Mouse (Mus musculus) heart, postnatal 10 days (tissue): ENCODE data around the gene Slc44a2. TPM values are rescaled to one million over a fixed set of nuclear protein-coding genes. Genes with fewer than 3 reads are reported as not detected.
"Not testable (repeated sequence)": the region's sequence is repeated elsewhere in the genome, so short reads cannot be mapped to it uniquely, and the experiment has no call there.

Source experiments
- DNase-seq, 2 experiments: peaks; one replicate each; pipeline ENCODE4 v3.0.0; 2021
- intact Hi-C: fragments of 180-260 bp; cut with DNase I; formaldehyde crosslinking; loops from one replicate; pipeline ENCODE4 v1.15.1; 2025
- total RNA-seq, 2 experiments: library from RNA; stranded (reverse); gene quantifications; 2 replicates each; pipeline ENCODE4 v1.2.3; 2021

Gene Slc44a2
- 10 to 100 TPM; 86.7 to 95.4 TPM for total RNA-seq

DNA sequence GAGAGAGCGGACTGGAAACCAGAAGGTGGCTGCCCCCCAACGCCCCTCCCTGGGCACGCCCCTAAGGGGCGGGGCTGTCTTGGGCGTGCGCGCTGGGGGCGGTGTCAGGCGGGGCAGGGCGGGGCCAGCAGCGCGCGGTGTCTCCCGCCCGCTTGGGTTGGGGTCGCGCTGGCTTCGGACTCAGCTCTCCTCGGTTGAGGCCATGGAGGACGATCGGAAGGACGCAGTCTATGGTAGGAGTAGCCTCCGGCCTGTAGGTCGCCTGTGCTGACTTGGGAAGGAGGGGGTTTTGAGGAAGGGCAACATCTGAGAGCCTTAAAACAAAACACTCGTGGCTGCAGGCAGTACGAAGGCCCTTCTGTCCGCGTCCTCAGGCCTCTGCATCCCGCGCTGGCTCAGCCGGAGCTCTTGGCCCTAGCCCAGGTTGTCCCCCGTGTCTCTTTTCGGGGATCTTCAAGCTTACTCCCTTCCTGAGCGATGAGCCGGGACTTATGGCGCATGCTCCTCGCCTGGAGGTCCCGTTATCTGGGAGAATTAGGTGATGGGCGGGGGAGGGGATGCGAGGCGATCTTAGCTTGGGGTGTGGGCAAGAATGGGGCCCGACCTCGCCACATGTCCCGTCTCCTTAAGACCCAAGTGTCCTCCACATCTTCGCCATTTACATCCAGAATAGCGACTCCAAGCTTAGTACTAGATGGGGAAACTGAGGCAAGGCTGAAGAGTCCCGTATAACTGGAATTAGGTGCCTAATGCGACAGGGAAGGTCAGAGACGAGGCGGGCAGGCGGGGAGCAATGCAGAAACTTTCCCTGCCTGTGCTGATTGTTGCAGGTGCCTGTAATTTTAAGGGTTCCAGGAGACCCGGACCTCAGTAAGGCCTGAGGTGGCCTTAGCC is at the start of gene Slc44a2:
Gene Slc44a2 (plus strand): TSS at position 80 of the 894 bp plus-strand sequence.
- intact Hi-C loops = loop anchor here (2.0 kb wide), 1 partner anchor 16 kb away; no protein-coding TSS in a partner anchor
- peak; percentile 91 to 92 for DNase-seq

DNA sequence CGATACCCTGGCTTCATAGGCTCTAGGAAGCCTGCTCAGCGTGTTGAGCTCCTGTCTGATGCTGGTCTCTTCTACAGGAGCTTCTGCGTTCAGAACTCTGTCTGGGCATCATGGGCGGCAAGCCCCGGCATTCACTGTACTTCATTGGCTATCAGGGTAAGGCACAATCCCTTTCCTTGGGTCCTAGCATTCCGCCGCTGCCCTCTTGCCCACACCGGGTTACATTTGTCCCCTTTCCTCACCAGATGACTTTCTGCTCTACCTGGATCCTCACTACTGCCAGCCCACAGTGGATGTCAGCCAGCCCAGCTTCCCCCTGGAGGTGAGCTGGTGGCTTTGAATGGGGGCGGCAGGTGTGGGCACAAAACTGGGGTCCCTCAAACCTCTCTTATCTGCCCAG is 48.1 kb upstream of the Slc44a2 start:
- intact Hi-C loops = no loop called here
- no peak for DNase-seq

DNA sequence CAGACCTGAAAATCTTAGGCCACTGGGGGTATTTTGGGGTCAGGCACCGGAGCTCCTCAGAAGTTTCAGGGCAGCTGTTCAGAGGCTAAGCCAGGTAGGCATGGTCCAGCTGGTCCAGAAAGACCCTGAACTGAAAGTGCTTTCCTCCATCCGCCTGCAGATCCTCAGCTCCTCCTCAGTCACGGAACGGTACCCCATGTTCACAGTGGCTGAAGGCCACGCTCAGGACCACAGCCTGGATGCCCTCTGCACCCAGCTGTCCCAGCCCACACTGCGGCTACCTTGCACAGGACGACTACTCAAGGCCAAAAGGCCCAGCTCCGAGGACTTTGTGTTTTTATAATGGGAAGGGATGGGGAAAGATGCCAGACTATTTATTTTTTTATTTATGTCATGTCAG is 47.4 kb upstream of the Slc44a2 start:
- intact Hi-C loops = no loop called here

DNA sequence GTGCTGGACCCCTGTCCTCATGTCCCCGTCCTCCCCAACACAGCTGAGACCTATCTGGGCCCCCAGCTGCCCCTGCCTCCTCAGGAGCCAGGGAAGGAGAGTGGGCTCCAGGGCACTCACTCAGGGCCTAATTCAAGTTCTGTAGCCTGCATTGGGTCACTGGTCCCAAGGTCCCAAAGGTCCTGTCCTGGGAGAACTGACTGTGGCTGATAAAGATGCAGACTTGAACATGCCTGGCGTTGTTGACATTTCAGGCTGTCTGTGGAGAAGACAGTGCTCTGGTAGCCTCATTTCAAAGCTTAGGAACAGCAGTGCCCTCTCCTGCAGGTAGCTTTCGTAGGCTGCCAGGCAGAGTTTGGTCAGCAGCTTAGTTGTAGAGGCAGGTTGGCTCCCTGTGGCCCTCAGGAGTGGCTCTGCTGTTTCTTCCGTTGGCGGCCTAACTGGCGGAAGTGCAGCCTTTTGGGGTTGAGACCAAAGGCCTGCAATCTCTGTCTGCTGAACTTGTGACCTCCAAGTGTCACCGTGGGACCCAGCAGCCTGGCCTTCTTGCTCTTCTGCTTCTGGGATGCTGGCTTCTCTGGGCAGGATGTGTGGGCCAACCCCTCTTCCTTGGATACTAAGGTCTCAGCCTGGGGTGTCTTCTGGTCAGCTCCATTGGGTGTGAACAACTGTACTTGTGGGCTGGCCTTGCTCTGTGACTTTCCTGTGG is 46.8 kb upstream of the Slc44a2 start:
- intact Hi-C loops = no loop called here

More for the DNA sequence above, 47.4 kb upstream of the Slc44a2 start:
- DNase-seq = no peak

DNA sequence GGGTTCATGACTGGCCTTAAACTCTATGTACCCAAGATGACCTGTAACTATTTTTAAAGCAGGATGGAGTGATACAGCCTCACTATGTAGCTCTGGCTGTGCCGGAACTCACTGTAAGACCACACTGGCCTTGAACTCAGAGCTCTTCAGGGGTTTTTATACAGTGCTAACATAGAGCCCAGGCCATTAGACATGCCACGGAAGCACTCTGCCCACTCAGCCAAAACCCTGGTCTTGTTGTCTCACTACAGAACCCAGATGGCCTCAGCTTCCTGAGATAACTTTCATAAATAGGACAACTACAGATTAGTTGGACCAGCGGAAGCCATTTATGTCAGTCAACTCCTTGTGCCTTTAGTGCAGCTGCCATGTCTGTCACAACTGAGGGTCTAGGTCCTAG is 46.2 kb upstream of the Slc44a2 start:
- DNase-seq = no peak
- intact Hi-C loops = no loop called here

More for the DNA sequence above, 46.8 kb upstream of the Slc44a2 start:
- DNase-seq = no peak

DNA sequence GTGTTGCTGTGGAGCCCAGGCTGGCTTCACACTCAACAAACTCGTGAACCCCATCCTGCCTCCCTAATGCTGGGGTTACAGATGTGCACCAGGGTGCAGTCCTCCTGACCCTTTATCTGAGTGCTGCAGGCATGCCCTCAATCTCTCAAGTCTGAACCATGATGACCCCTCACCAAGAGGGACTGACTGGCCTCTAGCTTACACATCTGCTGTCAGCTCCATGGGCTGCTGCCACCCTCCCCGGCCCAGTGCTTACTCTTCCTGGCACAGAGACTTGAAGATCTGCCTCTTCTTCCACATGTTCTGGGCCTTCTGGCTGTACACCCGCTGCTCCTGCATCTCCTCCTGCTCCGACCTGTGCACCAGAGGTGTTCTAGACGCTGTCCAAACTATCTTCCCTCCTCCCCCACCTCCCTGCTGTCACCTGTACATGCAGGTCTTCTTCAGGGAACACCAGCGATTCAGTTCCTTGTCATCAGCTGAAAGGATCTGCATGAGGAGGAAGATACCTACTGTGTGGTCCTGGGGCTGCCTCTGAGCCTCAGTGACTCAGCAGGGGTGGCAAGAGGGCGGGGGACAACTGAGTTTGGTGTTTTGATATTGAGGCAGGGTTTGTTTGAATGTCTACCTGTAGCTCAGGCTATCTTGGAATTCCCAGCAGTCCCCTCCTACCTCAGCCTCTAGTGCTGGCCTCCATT is 45.3 kb upstream of the Slc44a2 start:
- DNase-seq = no peak
- intact Hi-C loops = no loop called here

DNA sequence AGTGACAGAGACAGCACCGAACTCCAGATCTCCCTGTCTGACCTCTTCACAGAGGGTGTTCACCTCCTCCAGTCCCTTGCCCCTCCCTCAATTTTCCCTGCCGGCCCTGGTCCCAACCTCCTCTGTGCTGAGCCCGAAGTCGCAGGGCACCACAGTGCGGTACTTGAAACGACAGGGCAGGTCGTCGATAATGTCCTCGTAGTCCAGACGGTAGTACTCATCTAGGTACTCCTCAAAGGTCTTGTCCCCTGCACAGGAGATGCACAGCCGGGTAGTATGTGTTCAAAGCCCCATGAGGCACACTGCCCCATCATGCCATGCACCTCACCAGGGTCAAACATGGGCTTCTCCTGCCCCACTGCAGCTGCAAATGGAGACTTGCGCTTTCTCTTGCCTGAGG is 44.8 kb upstream of the Slc44a2 start:
- DNase-seq = no peak
- intact Hi-C loops = no loop called here

DNA sequence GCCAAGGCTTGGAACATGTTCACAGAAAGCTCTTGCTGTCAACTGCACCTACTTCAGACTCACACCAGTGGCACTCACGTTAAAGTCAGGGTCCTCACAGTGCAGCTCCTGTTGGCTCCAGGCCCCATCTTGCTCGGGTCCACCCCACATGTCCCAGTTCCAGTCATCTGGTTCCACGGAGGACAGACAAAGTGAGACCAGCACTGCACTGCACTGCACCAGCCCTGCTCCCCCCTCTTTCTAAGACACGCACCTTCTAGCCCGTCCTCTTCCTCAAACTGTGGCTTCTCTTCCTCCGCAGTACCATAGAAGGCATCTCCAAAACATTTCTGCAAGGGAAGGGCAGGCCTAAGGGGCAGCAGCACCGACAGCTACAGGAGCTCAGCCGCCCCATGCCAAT is 44.2 kb upstream of the Slc44a2 start:
- DNase-seq = no peak
- intact Hi-C loops = no loop called here

DNA sequence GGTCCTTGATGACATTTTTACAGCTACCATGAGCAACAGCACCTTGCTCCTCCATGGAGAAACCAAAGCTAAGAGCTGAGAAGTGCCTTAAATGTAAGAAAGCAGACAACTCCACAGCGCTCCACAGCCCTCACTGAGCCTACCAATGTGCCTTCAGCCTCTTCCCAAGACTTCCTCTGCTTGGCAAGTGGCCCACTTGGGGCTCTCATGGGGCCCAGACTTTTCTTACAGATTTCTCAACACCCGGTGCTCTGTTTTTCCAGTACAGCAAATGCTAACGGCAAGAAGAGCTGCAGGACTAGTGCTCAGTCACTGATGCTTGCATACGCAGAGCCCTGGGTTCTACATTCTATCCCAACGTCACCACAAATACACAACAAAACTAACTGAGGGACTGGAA is 42.7 kb upstream of the Slc44a2 start:
- intact Hi-C loops = no loop called here

DNA sequence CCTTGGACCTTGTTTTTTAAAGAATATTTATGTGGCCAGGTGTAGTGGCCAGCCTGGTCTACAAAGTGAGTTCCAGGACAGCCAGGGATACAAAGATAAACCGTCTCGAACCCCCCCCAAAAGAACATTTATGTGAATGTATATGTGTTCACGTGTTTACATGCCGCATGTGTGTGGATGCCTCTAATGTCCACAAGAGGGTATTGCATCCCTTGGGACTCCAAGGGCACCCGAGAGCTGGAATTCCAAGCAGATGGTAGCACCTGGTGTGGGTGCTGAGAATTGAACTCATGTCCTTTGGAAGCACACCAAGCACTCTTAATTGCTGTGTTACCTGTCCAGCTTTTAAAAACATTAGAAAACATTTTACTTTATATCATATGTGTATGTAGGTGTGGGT is 36.9 kb upstream of the Slc44a2 start:
- intact Hi-C loops = no loop called here
- DNase-seq = no peak

More for the DNA sequence above, 42.7 kb upstream of the Slc44a2 start:
- DNase-seq = no peak

DNA sequence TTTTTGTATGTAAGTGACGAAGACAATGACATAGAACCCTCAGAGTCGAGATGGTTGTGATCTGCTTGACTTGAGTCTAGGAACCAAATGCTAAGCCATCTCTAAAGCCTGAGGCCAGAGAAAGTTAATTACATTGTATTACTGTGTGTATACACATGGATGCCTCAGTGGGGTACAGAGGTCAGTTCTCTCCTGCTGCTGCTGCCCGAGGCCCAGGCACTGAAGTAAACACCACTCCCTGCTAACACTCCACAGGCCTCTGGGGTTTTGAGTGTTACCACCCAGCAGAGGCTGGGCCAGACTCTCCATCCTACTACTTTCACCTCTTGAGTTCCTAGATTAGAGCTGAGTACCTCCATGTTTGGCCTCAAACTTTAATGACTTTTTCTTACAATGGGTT is 36.5 kb upstream of the Slc44a2 start:
- DNase-seq = no peak
- intact Hi-C loops = no loop called here

DNA sequence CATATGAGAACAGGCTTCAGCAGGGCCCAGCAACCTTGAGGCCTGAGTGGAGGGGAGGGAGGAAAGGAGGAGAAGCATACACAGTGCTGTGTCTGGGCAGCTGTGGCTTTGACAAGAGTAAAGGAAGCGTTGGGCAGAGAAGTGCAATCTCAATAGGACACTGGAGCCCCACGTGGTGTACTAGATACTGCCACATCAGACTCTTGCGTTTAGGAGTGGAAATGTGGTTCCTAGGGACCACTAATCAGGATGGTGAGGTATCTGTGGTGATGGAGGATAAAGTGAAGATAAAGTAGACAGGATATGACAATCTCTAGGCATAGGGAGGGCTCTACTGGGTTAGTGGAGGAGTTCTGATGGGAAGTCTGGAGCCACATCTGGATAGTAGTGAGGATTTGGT is 33.7 kb upstream of the Slc44a2 start:
- DNase-seq = no peak
- intact Hi-C loops = loop anchor here (2.0 kb wide), 1 partner anchor 18 kb away; no protein-coding TSS in a partner anchor

DNA sequence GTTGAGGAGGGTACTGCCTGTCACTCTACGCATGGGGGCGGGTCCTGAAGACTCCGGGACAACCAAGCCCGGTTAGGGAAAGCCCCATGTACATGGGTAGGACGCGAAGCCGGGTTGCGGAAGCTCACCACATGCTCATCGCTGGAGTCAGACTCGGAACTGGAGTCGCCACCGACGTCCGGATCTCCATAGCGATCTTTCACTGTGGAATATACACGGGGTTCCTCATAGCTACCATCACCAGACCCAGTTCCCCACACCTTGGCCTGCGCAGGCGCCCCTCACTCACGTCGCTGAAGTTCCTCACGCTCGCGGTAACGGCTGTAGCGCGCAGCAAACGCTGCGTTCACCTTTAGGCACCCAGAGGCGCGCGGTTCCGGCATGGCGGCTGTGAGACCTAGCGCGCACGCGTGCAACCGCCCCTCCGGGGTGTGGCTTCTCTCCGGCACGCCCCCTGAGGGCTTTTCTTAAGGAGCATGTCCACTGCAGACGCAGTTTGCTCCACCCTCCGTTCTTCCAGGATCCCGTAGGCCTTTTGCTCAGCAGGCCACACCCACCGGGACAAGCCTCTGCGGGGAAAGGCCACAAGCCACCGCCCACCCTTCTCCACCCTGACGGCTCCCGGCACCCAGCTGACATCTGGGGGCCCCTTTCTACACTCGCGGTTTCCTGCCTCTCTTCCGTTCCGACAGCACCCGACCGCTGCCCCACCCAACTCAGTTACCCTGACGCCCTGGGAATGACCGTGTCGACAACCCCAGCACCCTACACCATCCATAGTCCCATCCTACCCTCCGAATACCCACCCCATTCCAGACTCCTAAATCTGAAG is 32.7 kb upstream of the Slc44a2 start, which contains the start of gene Kri1:
Gene Kri1 (minus strand): TSS at position 399 of the 832 bp plus-strand sequence.
- intact Hi-C loops = loop anchor here (2.0 kb wide), 1 partner anchor 19 kb away; no protein-coding TSS in a partner anchor
- peak; percentile 98 to 99 for DNase-seq

DNA sequence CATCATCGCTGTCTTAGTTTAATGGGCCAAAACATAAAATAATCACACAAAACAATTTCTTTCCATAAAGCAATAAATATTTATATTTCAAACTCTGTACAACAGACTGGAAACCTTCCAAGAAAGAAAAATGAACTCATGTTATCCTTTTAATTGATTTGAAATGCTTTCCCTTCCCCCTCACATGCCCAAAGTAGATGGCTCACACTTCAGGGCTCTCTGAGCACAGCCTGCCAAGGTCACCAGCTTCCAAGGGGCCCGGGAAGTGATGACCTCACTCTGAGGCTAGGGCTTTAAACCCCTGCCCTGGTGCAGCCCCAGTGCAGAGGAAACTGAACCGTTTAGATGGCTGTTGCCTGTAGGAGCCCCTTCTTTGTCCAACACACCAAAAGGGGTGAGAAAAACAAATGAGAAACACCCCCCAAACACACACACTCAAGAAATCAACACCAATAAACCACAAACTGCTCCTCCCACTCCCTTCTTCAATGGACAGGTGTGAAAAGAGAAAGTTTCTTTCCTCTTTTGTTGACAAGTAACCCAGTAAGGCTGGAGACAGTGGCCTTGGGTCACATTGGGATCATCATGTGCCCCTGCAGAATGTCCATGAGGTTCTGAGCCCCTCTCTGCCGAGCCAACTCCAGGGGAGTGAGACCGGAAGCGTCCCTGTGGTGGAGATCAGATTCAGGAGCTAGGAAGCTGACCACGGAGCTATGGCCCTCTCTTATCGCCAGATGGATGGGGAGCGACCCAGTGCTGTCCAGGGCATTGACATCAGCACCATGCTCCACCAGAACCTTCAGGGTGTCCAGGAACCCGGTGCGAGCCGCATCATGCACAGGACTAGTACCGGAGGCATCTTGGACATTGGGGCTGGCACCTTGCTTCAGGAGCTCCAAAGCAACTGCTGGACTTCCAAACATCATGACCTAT is 31.8 kb upstream of the Slc44a2 start:
- peak in 1 of 2 experiments; percentile 41 for DNase-seq
- intact Hi-C loops = no loop called here

DNA sequence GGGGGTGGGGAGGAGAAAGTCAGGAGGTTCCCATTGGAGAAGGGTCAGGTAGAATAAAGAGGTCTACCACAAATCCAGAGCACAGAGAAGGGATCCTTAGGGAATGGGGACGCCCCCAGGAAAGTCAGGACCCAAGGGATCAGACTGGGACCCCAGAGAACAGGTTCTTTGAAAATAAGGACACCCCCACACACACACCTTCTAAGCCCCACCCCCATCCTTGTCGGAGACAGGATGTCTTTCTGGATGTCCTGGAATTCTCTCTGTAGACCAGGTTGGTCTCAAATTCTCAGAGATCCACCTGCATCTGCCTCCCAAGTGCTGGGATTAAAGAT is 31.2 kb upstream of the Slc44a2 start:
- intact Hi-C loops = no loop called here

DNA sequence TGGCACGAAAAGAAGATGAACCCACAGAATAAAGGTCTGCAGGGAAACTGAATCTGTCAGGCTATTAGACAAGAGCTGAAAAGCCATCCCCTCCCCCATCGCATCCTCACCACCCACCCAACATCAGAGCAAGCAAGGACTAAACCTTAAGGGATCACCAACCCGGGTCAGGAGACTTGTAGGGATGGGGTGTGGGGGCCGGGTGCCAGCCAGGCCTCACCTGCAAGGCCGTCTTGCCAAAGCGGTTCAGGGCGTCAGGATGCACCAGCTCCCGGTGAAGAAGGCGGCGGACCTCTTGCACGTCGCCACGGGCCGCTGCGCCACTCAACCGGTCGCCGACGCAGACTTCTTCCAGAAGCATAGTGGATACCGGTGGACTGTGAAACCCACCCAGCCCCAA is 29.9 kb upstream of the Slc44a2 start:
- no peak for DNase-seq
- intact Hi-C loops = loop anchor here (2.0 kb wide), 1 partner anchor 52 kb away; the partner anchor contains the start of gene Keap1

More for the DNA sequence above, 31.2 kb upstream of the Slc44a2 start:
- no peak for DNase-seq

DNA sequence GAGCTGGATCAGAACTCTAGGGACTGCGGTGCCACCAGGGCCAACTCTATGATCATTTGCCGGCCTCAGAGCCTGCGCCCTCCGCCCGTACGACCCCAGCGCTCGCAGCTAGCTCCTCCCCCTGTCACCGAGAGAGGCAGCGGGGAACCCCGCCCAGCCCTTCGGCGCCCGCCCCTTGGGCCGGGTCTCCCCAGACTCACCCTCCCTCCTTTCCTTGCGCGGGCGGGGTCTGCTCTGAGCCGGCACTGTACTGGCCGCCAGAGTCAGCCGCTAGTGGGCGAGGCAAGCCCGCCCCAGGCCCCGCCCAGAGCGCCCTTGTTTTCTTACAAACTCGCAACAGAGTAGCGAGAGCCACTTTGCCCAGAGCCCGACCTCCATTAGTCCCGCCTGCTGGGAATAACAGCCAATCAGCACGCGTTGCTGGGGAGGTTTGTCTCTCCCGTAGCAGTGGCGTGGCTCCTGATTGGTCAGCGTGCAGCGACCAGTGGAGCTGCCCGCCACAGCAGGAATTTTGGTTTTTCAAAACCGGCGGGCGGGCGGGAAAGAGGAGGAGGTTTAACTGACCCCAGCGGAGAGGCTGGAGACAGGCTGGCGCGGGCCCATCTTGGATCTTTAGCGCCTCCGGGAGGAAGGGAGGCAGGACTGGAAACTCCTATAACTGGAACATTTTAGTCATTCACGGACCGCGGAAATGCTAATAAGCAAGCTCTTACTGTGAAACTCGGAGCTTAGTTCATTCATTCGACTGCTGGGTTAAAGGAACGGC is 29.3 kb upstream of the Slc44a2 start, which contains the start of gene Cdkn2d:
Gene Cdkn2d (minus strand): TSS at position 386 of the 766 bp plus-strand sequence.
- intact Hi-C loops = loop anchor here (2.0 kb wide), 1 partner anchor 52 kb away; the partner anchor contains the start of gene Keap1
- peak; percentile 100 for DNase-seq

DNA sequence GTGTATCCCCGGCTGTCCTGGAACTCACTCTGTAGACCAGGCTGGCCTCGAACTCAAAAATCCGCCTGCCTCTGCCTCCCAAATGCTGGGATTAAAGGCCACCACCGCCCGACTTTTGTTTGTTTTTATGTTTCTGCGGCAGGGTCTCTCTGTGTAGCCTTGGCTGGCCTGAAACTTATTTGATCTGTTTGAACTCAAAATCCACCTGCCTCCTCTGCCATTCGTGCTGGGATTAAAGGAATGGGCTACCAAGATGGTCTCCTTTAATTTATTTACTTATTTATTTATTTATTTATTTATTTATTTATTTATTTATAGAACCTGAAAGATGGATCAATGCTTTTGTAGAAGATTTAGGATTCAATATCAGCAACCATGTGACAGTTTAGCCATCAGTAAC is 28.6 kb upstream of the Slc44a2 start:
- intact Hi-C loops = loop anchor here (2.0 kb wide), 1 partner anchor 53 kb away; the partner anchor contains the start of gene Keap1
- not testable (repeated sequence) for DNase-seq
